Mouse (Mus musculus): ENCODE measurements at regions not wholly inside any gene's neighbourhood (a gene's known extent, or its start where the extent isn't known, plus 50 kb on each side); places are given as distances from the start of the nearest gene placed in this dataset.

- H3K9me3 ChIP-seq (replicated peaks; ENCODE audit: insufficient read depth, low read length) = no peaks in the 10 kb centered on the region
- no peak for TF ChIP-seq TBP (IDR thresholded peaks at IDR 0.05; ENCODE audit: low read depth, low read length)
- H3K27ac ChIP-seq (ENCODE audit: control insufficient read depth, low read depth, low read length) = no peak overlapping the region
- H3K79me2 ChIP-seq (ENCODE audit: control insufficient read depth, insufficient read depth, low read length, poor library complexity) = no peaks in the 10 kb centered on the region
- no peak for DNase-seq (ENCODE audit: low read depth, low spot score)
- no peaks in the 10 kb centered on the region for H3K36me3 ChIP-seq (ENCODE audit: control insufficient read depth in 1 of 2, insufficient read depth in 2 of 2, low read length in 2 of 2)
- H3K9ac ChIP-seq (ENCODE audit: control insufficient read depth, low read depth, low read length, poor library complexity, severe bottlenecking) = no peak overlapping the region
- no peak overlapping the region for H3K4me3 ChIP-seq (ENCODE audit: control insufficient read depth in 1 of 2, insufficient read depth in 1 of 2, low read depth in 2 of 2, low read length in 2 of 2)
- no peaks in the 10 kb centered on the region for H3K4me1 ChIP-seq (ENCODE audit: control insufficient read depth in 1 of 2, insufficient read depth in 2 of 2, low read length in 2 of 2)
- no peaks in the 10 kb centered on the region for H3K27me3 ChIP-seq (ENCODE audit: control insufficient read depth in 1 of 2, insufficient read depth in 2 of 2, low read length in 2 of 2)
Measured at GRCm38 (mm10) chr17:48592457-48592856, 137.8 kb downstream of the Unc5cl start.

- no peaks in the 10 kb centered on the region for H3K27me3 ChIP-seq (ENCODE audit: control insufficient read depth in 1 of 2, insufficient read depth in 2 of 2, low read length in 2 of 2)
- H3K4me1 ChIP-seq (ENCODE audit: control insufficient read depth in 1 of 2, insufficient read depth in 2 of 2, low read length in 2 of 2) = no peaks in the 10 kb centered on the region
- H3K9me3 ChIP-seq (replicated peaks; ENCODE audit: insufficient read depth, low read length) = no peaks in the 10 kb centered on the region
- TF ChIP-seq POLR2A (IDR thresholded peaks at IDR 0.05; ENCODE audit: control insufficient read depth in 1 of 2, insufficient read depth in 1 of 2, low read depth in 1 of 2, low read length in 2 of 2, poor library complexity in 1 of 2) (no peak), POLR2AphosphoS2 (IDR thresholded peaks at IDR 0.05; ENCODE audit: low read length) (no peak), POLR2AphosphoS5 (IDR thresholded peaks at IDR 0.05; ENCODE audit: borderline replicate concordance, low read depth, low read length) (no peak), BHLHE40 (IDR thresholded peaks at IDR 0.05; ENCODE audit: borderline replicate concordance, low read depth, low read length) (no peak), USF2 (IDR thresholded peaks at IDR 0.05; ENCODE audit: borderline replicate concordance in 1 of 2, insufficient read depth in 1 of 2, low read depth in 1 of 2, low read length in 2 of 2) (no peak), ZMIZ1 (IDR thresholded peaks at IDR 0.05; ENCODE audit: low read depth, low read length) (no peak), HCFC1 (IDR thresholded peaks at IDR 0.05; ENCODE audit: low read depth, low read length) (no peak), GATA1 (IDR thresholded peaks at IDR 0.05; ENCODE audit: low read depth, low read length) (no peak), TAL1 (IDR thresholded peaks at IDR 0.05; ENCODE audit: low read length) (no peak)
- no peaks in the 10 kb centered on the region for H3K79me2 ChIP-seq (ENCODE audit: control insufficient read depth, insufficient read depth, low read length, poor library complexity)
- no peaks in the 10 kb centered on the region for H3K36me3 ChIP-seq (ENCODE audit: control insufficient read depth in 1 of 2, insufficient read depth in 2 of 2, low read length in 2 of 2)
- H3K27ac ChIP-seq (ENCODE audit: control insufficient read depth, low read depth, low read length) = no peak overlapping the region
- H3K4me3 ChIP-seq (ENCODE audit: control insufficient read depth in 1 of 2, insufficient read depth in 1 of 2, low read depth in 2 of 2, low read length in 2 of 2) = no peak overlapping the region
- DNase-seq (ENCODE audit: low read depth, low spot score) = no peak
- H3K9ac ChIP-seq (ENCODE audit: control insufficient read depth, low read depth, low read length, poor library complexity, severe bottlenecking) = no peak overlapping the region
Measured at GRCm38 (mm10) chr17:48595418-48595963, 140.8 kb downstream of the Unc5cl start.

- no peaks in the 10 kb centered on the region for H3K79me2 ChIP-seq (ENCODE audit: control insufficient read depth, insufficient read depth, low read length, poor library complexity)
- no peaks in the 10 kb centered on the region for H3K36me3 ChIP-seq (ENCODE audit: control insufficient read depth in 1 of 2, insufficient read depth in 2 of 2, low read length in 2 of 2)
- no peak overlapping the region for H3K27ac ChIP-seq (ENCODE audit: control insufficient read depth, low read depth, low read length)
- no peaks in the 10 kb centered on the region for H3K27me3 ChIP-seq (ENCODE audit: control insufficient read depth in 1 of 2, insufficient read depth in 2 of 2, low read length in 2 of 2)
- DNase-seq (ENCODE audit: low read depth, low spot score) = peak; percentile 9
- H3K9me3 ChIP-seq (replicated peaks; ENCODE audit: insufficient read depth, low read length) = no peaks in the 10 kb centered on the region
- TF ChIP-seq MEF2A (IDR thresholded peaks at IDR 0.05; ENCODE audit: extremely low read depth, insufficient replicate concordance, low read depth, low read length, poor library complexity, severe bottlenecking) (no peak), E2F4 (IDR thresholded peaks at IDR 0.05; ENCODE audit: borderline replicate concordance, low read depth, low read length) (no peak), MAFK (IDR thresholded peaks at IDR 0.05; ENCODE audit: borderline replicate concordance, low read depth, low read length) (no peak), CTCF (IDR thresholded peaks at IDR 0.05 in 2 of 3, conservative IDR thresholded peaks at IDR 0.05 in 1 of 3; ENCODE audit: control insufficient read depth in 1 of 3, insufficient read depth in 1 of 3, low read depth in 2 of 3, low read length in 3 of 3, poor library complexity in 1 of 3, severe bottlenecking in 1 of 3) (peak; percentile 14 to 33 (median 23); a peak in 5 of 6 replicates)
- H3K4me3 ChIP-seq (ENCODE audit: control insufficient read depth in 1 of 2, insufficient read depth in 1 of 2, low read depth in 2 of 2, low read length in 2 of 2) = no peak overlapping the region
- no peak overlapping the region for H3K9ac ChIP-seq (ENCODE audit: control insufficient read depth, low read depth, low read length, poor library complexity, severe bottlenecking)
- no peaks in the 10 kb centered on the region for H3K4me1 ChIP-seq (ENCODE audit: control insufficient read depth in 1 of 2, insufficient read depth in 2 of 2, low read length in 2 of 2)
Measured at GRCm38 (mm10) chr17:48596406-48596805, 141.7 kb downstream of the Unc5cl start.

Data from MEL (cell line).